Comparison of ENCODE assay signal across 13 mouse cellular contexts in the genomic region with DNA sequence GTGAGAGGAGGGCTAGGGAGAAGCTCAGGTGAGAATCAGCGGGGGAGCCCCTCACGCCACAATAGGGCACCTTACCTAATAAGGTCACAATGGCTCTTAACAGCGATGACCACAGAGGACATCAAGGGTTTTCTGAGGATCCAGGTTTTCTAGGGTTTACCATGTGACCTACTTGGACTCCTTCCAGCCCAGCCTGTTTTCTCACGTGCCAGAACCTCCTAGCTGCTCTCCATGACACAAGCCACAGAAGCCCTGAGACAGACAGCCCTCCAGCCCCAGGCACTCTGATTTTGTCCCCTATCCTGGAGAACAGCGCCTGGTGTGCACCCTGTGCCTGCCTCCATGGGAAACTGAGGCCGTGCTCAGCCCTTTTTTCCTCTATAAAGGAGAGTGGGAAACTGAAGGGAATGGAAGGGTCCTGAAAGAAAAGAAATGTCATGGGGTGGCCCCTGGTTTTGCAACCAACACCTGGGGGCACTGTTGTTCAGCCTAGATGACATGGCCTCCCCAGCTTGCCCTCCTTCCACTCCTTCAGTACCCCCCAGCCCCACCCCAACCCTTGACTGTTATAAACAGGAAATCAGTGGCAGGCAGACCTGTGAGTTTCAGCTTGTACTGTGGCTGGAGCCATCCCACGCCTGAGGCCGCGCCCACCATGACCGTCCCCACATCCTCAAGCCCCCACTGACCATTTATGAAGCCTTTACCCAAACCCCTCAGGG. TPM values are rescaled to one million over a fixed set of nuclear protein-coding genes. Genes with fewer than 3 reads are reported as not detected.
DNase-seq lines count a peak whose midpoint lies in the region; ATAC-seq and TF ChIP-seq lines count a peak whose summit lies in the region.
"Had no signal": no experiment of that assay in that cellular context is flagged by ENCODE, and none has a peak within 500 bp of the region (broad histone marks: within the 10 kb centered on the region; RNA-seq: fewer than 3 reads in every experiment).

No protein-coding gene starts in this region.

- TF ChIP-seq CTCF in liver, postnatal 0 days (IDR thresholded peaks at IDR 0.05; ENCODE audit: low read depth), result peak; percentile 49

- H3K9ac ChIP-seq in liver, postnatal 0 days (replicated peaks), result no peak overlapping the region
- no peak overlapping the region for H3K9ac ChIP-seq in liver, embryonic 11.5 days (ENCODE audit: low read depth, low read length)
- no peak overlapping the region for H3K9ac ChIP-seq in hindbrain, embryonic 14.5 days
- H3K9ac ChIP-seq: embryonic facial prominence, embryonic 13.5 days; forebrain, postnatal 0 days; stomach, embryonic 15.5 days had no signal

- H3K27me3 ChIP-seq in liver, postnatal 0 days (ENCODE audit: insufficient read depth, low read length), result no peaks in the 10 kb centered on the region; the same call in 1 of the 2 replicates
- H3K27me3 ChIP-seq in liver, embryonic 11.5 days (replicated peaks; ENCODE audit: control insufficient read depth, insufficient read depth, low read length), result peaks cover 3% of the 10 kb centered on the region; the same call in 1 of the 2 replicates
- peaks cover 11% of the 10 kb centered on the region; the same call in 1 of the 2 replicates for H3K27me3 ChIP-seq in hindbrain, embryonic 14.5 days (ENCODE audit: control insufficient read depth, insufficient read depth, low read length)
- H3K27me3 ChIP-seq: stomach, embryonic 15.5 days had no signal

- H3K36me3 ChIP-seq in liver, postnatal 0 days (replicated peaks; ENCODE audit: insufficient read depth, low read length), result no peaks in the 10 kb centered on the region
- H3K36me3 ChIP-seq in liver, embryonic 11.5 days (ENCODE audit: control insufficient read depth, insufficient read depth, low read length), result no peaks in the 10 kb centered on the region
- H3K36me3 ChIP-seq in hindbrain, embryonic 14.5 days (replicated peaks; ENCODE audit: control insufficient read depth, insufficient read depth), result no peaks in the 10 kb centered on the region
- H3K36me3 ChIP-seq: embryonic facial prominence, embryonic 13.5 days; stomach, embryonic 15.5 days had no signal

- H3K27ac ChIP-seq in liver, postnatal 0 days (ENCODE audit: low read depth), result peak overlapping the region; percentile 35; the same call in 1 of the 2 replicates
- H3K27ac ChIP-seq in liver, embryonic 11.5 days (ENCODE audit: low read depth, low read length), result no peak overlapping the region
- no peak overlapping the region for H3K27ac ChIP-seq in hindbrain, embryonic 14.5 days
- H3K27ac ChIP-seq: embryonic facial prominence, embryonic 13.5 days; kidney, postnatal 0 days; stomach, embryonic 15.5 days had no signal

- no peaks in the 10 kb centered on the region for H3K4me1 ChIP-seq in liver, postnatal 0 days (ENCODE audit: insufficient read depth)
- H3K4me1 ChIP-seq in liver, embryonic 11.5 days (replicated peaks; ENCODE audit: control insufficient read depth, insufficient read depth, low read length), result no peaks in the 10 kb centered on the region
- no peaks in the 10 kb centered on the region for H3K4me1 ChIP-seq in hindbrain, embryonic 14.5 days (replicated peaks; ENCODE audit: control insufficient read depth, insufficient read depth, low read length)
- H3K4me1 ChIP-seq: embryonic facial prominence, embryonic 13.5 days; stomach, embryonic 15.5 days had no signal

- ATAC-seq in liver, postnatal 0 days, result peak; percentile 38; the same call in 1 of the 2 replicates
- ATAC-seq in liver, embryonic 11.5 days (replicated peaks; ENCODE audit: low FRiP score), result no peak
- peak; percentile 35 for ATAC-seq in inflammation-experienced regulatory T-cells, adult 6 months
- no peak for ATAC-seq in hindbrain, embryonic 14.5 days (ENCODE audit: low FRiP score)
- ATAC-seq: forebrain, postnatal 0 days; midbrain, embryonic 16.5 days; Patski had no signal

- H3K4me3 ChIP-seq in liver, postnatal 0 days (ENCODE audit: low read depth, low read length), result no peak overlapping the region
- H3K4me3 ChIP-seq in liver, embryonic 11.5 days (ENCODE audit: low read depth, low read length), result no peak overlapping the region
- H3K4me3 ChIP-seq in hindbrain, embryonic 14.5 days (replicated peaks; ENCODE audit: low read length), result no peak overlapping the region
- H3K4me3 ChIP-seq: embryonic facial prominence, embryonic 13.5 days; stomach, embryonic 15.5 days had no signal

- H3K9me3 ChIP-seq in liver, postnatal 0 days (ENCODE audit: low read length), result no peaks in the 10 kb centered on the region
- no peaks in the 10 kb centered on the region for H3K9me3 ChIP-seq in liver, embryonic 11.5 days (ENCODE audit: control insufficient read depth, low read length)
- H3K9me3 ChIP-seq in hindbrain, embryonic 14.5 days (ENCODE audit: control insufficient read depth, low read length), result no peaks in the 10 kb centered on the region
- H3K9me3 ChIP-seq: embryonic facial prominence, embryonic 13.5 days; stomach, embryonic 15.5 days had no signal

- peak; percentile 43 for DNase-seq in liver, postnatal 0 days
- DNase-seq in liver, embryonic 11.5 days (ENCODE audit: low spot score), result no peak
- peak; percentile 29 for DNase-seq in MN1 (ENCODE audit: low spot score)
- DNase-seq in spleen, postnatal 10 days (ENCODE audit: low spot score in 2 of 2), result peak; percentile 31 to 75
- DNase-seq in gastrocnemius, postnatal 14 days, result no peak
- DNase-seq in hindbrain, embryonic 14.5 days (ENCODE audit: low spot score), result no peak
- DNase-seq: forebrain, postnatal 0 days had no signal

- TF ChIP-seq EP300 in liver, postnatal 0 days (IDR thresholded peaks at IDR 0.05; ENCODE audit: low read depth), result no peak

- WGBS in liver, postnatal 0 days (ENCODE audit: insufficient replicate concordance), result 34% methylated on average over 10 of the region's 10 CpGs
- WGBS in liver, embryonic 11.5 days, result 52% methylated on average over 10 of the region's 10 CpGs
- WGBS in hindbrain, embryonic 14.5 days, result 72% methylated on average over 10 of the region's 10 CpGs

- no peak overlapping the region for H3K4me2 ChIP-seq in liver, postnatal 0 days (ENCODE audit: low read depth, low read length)
- H3K4me2 ChIP-seq in liver, embryonic 11.5 days, result no peak overlapping the region
- H3K4me2 ChIP-seq in hindbrain, embryonic 14.5 days (replicated peaks), result no peak overlapping the region
- H3K4me2 ChIP-seq: embryonic facial prominence, embryonic 13.5 days; stomach, embryonic 15.5 days had no signal

- intact Hi-C loops in gastrocnemius, postnatal 14 days (cut with DNase I; ENCODE audit: low total_unique reads), result no loop called here

RNA-seq across cellular contexts. Expression of gene Pax5, which starts 37.9 kb away (rescaled TPM):
- polyA plus RNA-seq in liver, postnatal 0 days (2015; fragmentation: Nextera tagmentation; extraction: Ambion mirVana), result 0.75 and 0.99 TPM in 2 replicates
- polyA plus RNA-seq in liver, embryonic 11.5 days (2014; fragmentation: Nextera tagmentation; extraction: Ambion mirVana), result not detected in 2 replicates
- polyA plus RNA-seq in inflammation-experienced regulatory T-cells, adult 6 months (2017; shearing (Covaris generic)), result under 1 TPM; 0.31 to 0.91 (median 0.55) TPM
- total RNA-seq in gastrocnemius, postnatal 14 days (2021), result under 1 TPM; 0.10 to 0.22 TPM
- 1.8 and 1.9 TPM in 2 replicates for polyA plus RNA-seq in hindbrain, embryonic 14.5 days (2014; fragmentation: Nextera tagmentation; extraction: Ambion mirVana)
- polyA plus RNA-seq: embryonic facial prominence, embryonic 13.5 days; kidney, postnatal 0 days; Patski had no signal

Comparison
In these comparisons a context has a peak if more than half of its experiments do, and no peak if none do; other contexts are left out.
1. ATAC-seq: peak in liver, postnatal 0 days (single experiment) and inflammation-experienced regulatory T-cells, adult 6 months (single experiment); none in liver, embryonic 11.5 days (single experiment) and hindbrain, embryonic 14.5 days (single experiment).
2. DNase-seq: peak in liver, postnatal 0 days (single experiment), MN1 (single experiment) and spleen, postnatal 10 days (2 of 2); none in liver, embryonic 11.5 days (single experiment), gastrocnemius, postnatal 14 days (single experiment) and hindbrain, embryonic 14.5 days (single experiment).